Mouse (Mus musculus): ENCODE measurements around the gene Tex2. TPM values are rescaled to one million over a fixed set of nuclear protein-coding genes. Genes with fewer than 3 reads are reported as not detected.

Gene Tex2
- total and polyA plus RNA-seq, 3 experiments: 4.0 to 5.0 (median 4.5) TPM

GRCm38 (mm10) chr11:106659598-106660295 is 46.5 kb upstream of the Tex2 start:
- dilution Hi-C loops (cut with MboI; ENCODE audit: extremely low pct_ligation_motif_present, extremely low pct_unique_long_range_greater_than_20kb, low sequenced_read_pairs): no loop called here
- no peak for DNase-seq (ENCODE audit: extremely low read depth)
- in situ Hi-C loops (cut with MboI; ENCODE audit: low pct_ligation_motif_present, low pct_unique_long_range_greater_than_20kb, low sequenced_read_pairs): no loop called here
- TF ChIP-seq ETS1 (conservative IDR thresholded peaks at IDR 0.05; ENCODE audit: low read depth, low read length) (no peak), KAT2A (IDR thresholded peaks at IDR 0.05; ENCODE audit: insufficient replicate concordance, low read length) (no peak), ZNF384 (IDR thresholded peaks at IDR 0.05; ENCODE audit: low read depth, low read length) (no peak), BHLHE40 (IDR thresholded peaks at IDR 0.05; ENCODE audit: low read depth, low read length) (no peak), GABPA (IDR thresholded peaks at IDR 0.05; ENCODE audit: insufficient replicate concordance, low read depth, low read length) (no peak), EP300 (IDR thresholded peaks at IDR 0.05; ENCODE audit: low read length) (no peak), MAZ (IDR thresholded peaks at IDR 0.05; ENCODE audit: low read depth, low read length) (no peak), ZMIZ1 (IDR thresholded peaks at IDR 0.05; ENCODE audit: low read depth, low read length) (no peak), RAD21 (IDR thresholded peaks at IDR 0.05; ENCODE audit: low read depth, low read length) (no peak), TBP (conservative IDR thresholded peaks at IDR 0.05; ENCODE audit: low read depth, low read length) (no peak), IRF4 (IDR thresholded peaks at IDR 0.05; ENCODE audit: low read depth, low read length) (no peak), JUND (conservative IDR thresholded peaks at IDR 0.05; ENCODE audit: low read depth, low read length) (no peak), CHD1 (IDR thresholded peaks at IDR 0.05; ENCODE audit: low read depth, low read length) (no peak), SIN3A (IDR thresholded peaks at IDR 0.05; ENCODE audit: low read length) (no peak), USF2 (conservative IDR thresholded peaks at IDR 0.05; ENCODE audit: low read depth, low read length) (no peak)
- H3K4me2 ChIP-seq (ENCODE audit: insufficient read depth, low read depth, poor library complexity, severe bottlenecking): no peak overlapping the region
- no peak overlapping the region for H3K27ac ChIP-seq (ENCODE audit: insufficient read depth, low read depth)
- peaks cover 11 to 72% of the 10 kb centered on the region in 2 experiments for H3K4me1 ChIP-seq (ENCODE audit: control insufficient read depth in 1 of 2, insufficient read depth in 2 of 2)
- no peaks in the 10 kb centered on the region for H3K9me3 ChIP-seq (replicated peaks; ENCODE audit: low read length)
- H3K9ac ChIP-seq (ENCODE audit: insufficient read depth, low read depth): no peak overlapping the region
- peaks cover 7 to 38% of the 10 kb centered on the region in 2 experiments for H3K36me3 ChIP-seq (replicated peaks in 1 of 2; ENCODE audit: control insufficient read depth in 1 of 2, insufficient read depth in 1 of 2, low read length in 1 of 2)
- no peaks in the 10 kb centered on the region for H3K27me3 ChIP-seq (replicated peaks)
- H3K4me3 ChIP-seq (replicated peaks in 1 of 3; ENCODE audit: low read depth in 2 of 3, low read length in 2 of 3, poor library complexity in 1 of 3): no peak overlapping the region
- no peaks in the 10 kb centered on the region for H3K79me2 ChIP-seq (replicated peaks; ENCODE audit: control insufficient read depth, extremely low read depth, insufficient read depth, poor library complexity, severe bottlenecking)

GRCm38 (mm10) chr11:106658051-106658880 is 45.0 kb upstream of the Tex2 start:
- H3K9me3 ChIP-seq (replicated peaks; ENCODE audit: low read length): no peaks in the 10 kb centered on the region
- peaks cover 7 to 43% of the 10 kb centered on the region in 2 experiments for H3K36me3 ChIP-seq (replicated peaks in 1 of 2; ENCODE audit: control insufficient read depth in 1 of 2, insufficient read depth in 1 of 2, low read length in 1 of 2)
- H3K4me2 ChIP-seq (ENCODE audit: insufficient read depth, low read depth, poor library complexity, severe bottlenecking): no peak overlapping the region
- no peaks in the 10 kb centered on the region for H3K79me2 ChIP-seq (replicated peaks; ENCODE audit: control insufficient read depth, extremely low read depth, insufficient read depth, poor library complexity, severe bottlenecking)
- H3K9ac ChIP-seq (ENCODE audit: insufficient read depth, low read depth): no peak overlapping the region
- DNase-seq (ENCODE audit: extremely low read depth): no peak
- no peaks in the 10 kb centered on the region for H3K27me3 ChIP-seq (replicated peaks)
- TF ChIP-seq KAT2A (IDR thresholded peaks at IDR 0.05; ENCODE audit: insufficient replicate concordance, low read length) (no peak), RAD21 (IDR thresholded peaks at IDR 0.05; ENCODE audit: low read depth, low read length) (no peak), POLR2A (IDR thresholded peaks at IDR 0.05; ENCODE audit: low read depth, low read length) (no peak), USF2 (conservative IDR thresholded peaks at IDR 0.05; ENCODE audit: low read depth, low read length) (no peak), ZKSCAN1 (IDR thresholded peaks at IDR 0.05; ENCODE audit: borderline replicate concordance, low read depth, low read length) (no peak), E2F4 (IDR thresholded peaks at IDR 0.05; ENCODE audit: insufficient replicate concordance, low read depth, low read length) (no peak), HCFC1 (IDR thresholded peaks at IDR 0.05; ENCODE audit: low read depth, low read length) (no peak), ZNF384 (IDR thresholded peaks at IDR 0.05; ENCODE audit: low read depth, low read length) (no peak), ELF1 (IDR thresholded peaks at IDR 0.05; ENCODE audit: low read depth, low read length) (no peak)
- peaks cover 5 to 57% of the 10 kb centered on the region in 2 experiments; a peak in 3 of 4 replicates for H3K4me1 ChIP-seq (ENCODE audit: control insufficient read depth in 1 of 2, insufficient read depth in 2 of 2)
- in situ Hi-C loops (cut with MboI; ENCODE audit: low pct_ligation_motif_present, low pct_unique_long_range_greater_than_20kb, low sequenced_read_pairs) (no loop called here), dilution Hi-C loops (cut with MboI; ENCODE audit: extremely low pct_ligation_motif_present, extremely low pct_unique_long_range_greater_than_20kb, low sequenced_read_pairs) (no loop called here)
- no peak overlapping the region for H3K4me3 ChIP-seq (replicated peaks in 1 of 3; ENCODE audit: low read depth in 2 of 3, low read length in 2 of 3, poor library complexity in 1 of 3)
- no peak overlapping the region for H3K27ac ChIP-seq (ENCODE audit: insufficient read depth, low read depth)

Data from CH12.LX (cell line).